Comparison of ENCODE assay signal across 12 mouse cellular contexts in the genomic region with DNA sequence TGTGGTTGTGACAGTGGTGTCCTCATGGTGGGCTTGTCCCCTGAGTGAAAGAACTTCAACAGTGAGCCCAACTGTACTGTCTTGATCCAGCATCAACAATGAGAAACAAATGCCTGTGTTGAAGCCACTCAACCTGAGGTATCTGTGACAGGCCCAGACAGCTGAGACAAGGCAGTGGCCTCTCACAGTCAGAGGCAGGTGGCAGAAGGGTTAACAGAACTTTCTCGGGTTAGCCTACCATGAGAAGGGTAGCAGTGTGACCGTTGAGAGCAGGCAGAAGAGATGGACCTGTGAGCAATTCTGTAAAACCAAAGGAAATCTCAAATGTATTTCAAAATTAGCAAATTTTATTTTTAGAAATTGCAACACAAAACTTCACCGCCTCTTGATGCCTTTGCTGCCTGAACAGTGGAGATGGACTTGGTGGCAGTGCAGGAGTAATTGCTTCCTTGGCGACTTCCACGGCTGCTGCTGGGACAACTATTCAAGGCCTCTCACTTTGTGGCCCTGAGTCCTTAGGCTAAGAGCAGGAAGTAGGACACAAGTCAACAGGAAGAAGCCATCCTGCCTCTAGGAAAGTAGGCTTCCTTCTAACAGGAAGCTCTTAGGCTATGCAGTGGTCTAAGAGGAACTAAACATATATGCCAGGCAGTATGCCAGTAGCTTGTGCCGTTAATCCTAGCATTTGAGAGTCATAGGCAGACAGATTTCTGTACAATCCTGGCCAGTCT.
DNase-seq lines count a peak whose midpoint lies in the region; ATAC-seq and TF ChIP-seq lines count a peak whose summit lies in the region.
"Had no signal": no experiment of that assay in that cellular context is flagged by ENCODE, and none has a peak within 500 bp of the region (broad histone marks: within the 10 kb centered on the region; RNA-seq: fewer than 3 reads in every experiment).

No protein-coding gene starts in this region.

- H3K9ac ChIP-seq in liver, postnatal 0 days (replicated peaks), result no peak overlapping the region
- H3K9ac ChIP-seq in forebrain, postnatal 0 days, result no peak overlapping the region
- H3K9ac ChIP-seq: neural tube, embryonic 12.5 days had no signal

- no peak for TF ChIP-seq EP300 in liver, postnatal 0 days (IDR thresholded peaks at IDR 0.05; ENCODE audit: low read depth)

- DNase-seq in heart, adult 8-10 months (ENCODE audit: low spot score), result peak; percentile 36
- DNase-seq in heart, embryonic 10.5 days (ENCODE audit: low spot score), result no peak
- DNase-seq in 3T3-L1 (ENCODE audit: low read depth, low spot score), result peak; percentile 37
- peak; percentile 10 for DNase-seq in brain, adult 2 months (ENCODE audit: low read depth, low spot score)
- no peak for DNase-seq in liver, postnatal 0 days
- DNase-seq in right cerebral cortex, postnatal 14 days, result no peak
- DNase-seq in forebrain, postnatal 0 days, result no peak
- DNase-seq in right cerebral cortex, postnatal 10 days (ENCODE audit: low spot score in 2 of 2), result no peak
- DNase-seq: adrenal gland, adult 8-10 months had no signal

- H3K9me3 ChIP-seq in heart, embryonic 10.5 days, result no peaks in the 10 kb centered on the region
- no peaks in the 10 kb centered on the region for H3K9me3 ChIP-seq in liver, postnatal 0 days (ENCODE audit: low read length)
- no peaks in the 10 kb centered on the region for H3K9me3 ChIP-seq in forebrain, postnatal 0 days (ENCODE audit: low read length)
- H3K9me3 ChIP-seq: neural tube, embryonic 12.5 days had no signal

- no peak overlapping the region for H3K27ac ChIP-seq in heart, embryonic 10.5 days
- peak overlapping the region; percentile 66 for H3K27ac ChIP-seq in liver, postnatal 0 days (ENCODE audit: low read depth)
- no peak overlapping the region for H3K27ac ChIP-seq in forebrain, postnatal 0 days (ENCODE audit: low read depth, low read length)
- H3K27ac ChIP-seq: forebrain, embryonic 10.5 days; hindbrain, postnatal 0 days; neural tube, embryonic 12.5 days had no signal

- H3K4me2 ChIP-seq in liver, postnatal 0 days (ENCODE audit: low read depth, low read length), result 0 out of 2 replicates have a peak overlapping the region, but pooled peaks have one; percentile 5
- no peak overlapping the region for H3K4me2 ChIP-seq in forebrain, postnatal 0 days (ENCODE audit: low read depth)
- H3K4me2 ChIP-seq: neural tube, embryonic 12.5 days had no signal

- 69% methylated on average over 6 of the region's 6 CpGs for WGBS in heart, embryonic 10.5 days
- WGBS in liver, postnatal 0 days (ENCODE audit: insufficient replicate concordance), result 28% methylated on average over 6 of the region's 6 CpGs
- WGBS in forebrain, postnatal 0 days, result 78% methylated on average over 6 of the region's 6 CpGs

- no peaks in the 10 kb centered on the region for H3K27me3 ChIP-seq in heart, embryonic 10.5 days (ENCODE audit: insufficient read depth, poor library complexity, severe bottlenecking)
- no peaks in the 10 kb centered on the region for H3K27me3 ChIP-seq in liver, postnatal 0 days (ENCODE audit: insufficient read depth, low read length)
- H3K27me3 ChIP-seq in forebrain, postnatal 0 days (ENCODE audit: insufficient read depth, low read length), result no peaks in the 10 kb centered on the region
- H3K27me3 ChIP-seq: neural tube, embryonic 12.5 days had no signal

- H3K4me1 ChIP-seq in heart, embryonic 10.5 days, result peaks cover 7% of the 10 kb centered on the region
- H3K4me1 ChIP-seq in liver, postnatal 0 days (ENCODE audit: insufficient read depth), result peaks cover 12% of the 10 kb centered on the region
- H3K4me1 ChIP-seq in forebrain, postnatal 0 days (ENCODE audit: insufficient read depth), result no peaks in the 10 kb centered on the region
- H3K4me1 ChIP-seq: neural tube, embryonic 12.5 days had no signal

- H3K4me3 ChIP-seq in heart, embryonic 10.5 days, result no peak overlapping the region
- no peak overlapping the region for H3K4me3 ChIP-seq in liver, postnatal 0 days (ENCODE audit: low read depth, low read length)
- H3K4me3 ChIP-seq in forebrain, postnatal 0 days (ENCODE audit: low read depth, low read length), result no peak overlapping the region
- H3K4me3 ChIP-seq: forebrain, embryonic 10.5 days; neural tube, embryonic 12.5 days had no signal

- no peaks in the 10 kb centered on the region for H3K36me3 ChIP-seq in heart, embryonic 10.5 days
- H3K36me3 ChIP-seq in liver, postnatal 0 days (replicated peaks; ENCODE audit: insufficient read depth, low read length), result no peaks in the 10 kb centered on the region
- H3K36me3 ChIP-seq in forebrain, postnatal 0 days (ENCODE audit: insufficient read depth), result no peaks in the 10 kb centered on the region
- H3K36me3 ChIP-seq: forebrain, embryonic 10.5 days; neural tube, embryonic 12.5 days had no signal

- no peak for TF ChIP-seq CTCF in liver, postnatal 0 days (IDR thresholded peaks at IDR 0.05; ENCODE audit: low read depth)
- no peak for TF ChIP-seq CTCF in forebrain, postnatal 0 days (IDR thresholded peaks at IDR 0.05; ENCODE audit: low read depth)

- peak; percentile 56 for ATAC-seq in liver, postnatal 0 days
- no peak for ATAC-seq in forebrain, postnatal 0 days
- ATAC-seq: hindbrain, postnatal 0 days had no signal

Comparison
In these comparisons a context has a peak if more than half of its experiments do, and no peak if none do; other contexts are left out.
1. DNase-seq: peak in heart, adult 8-10 months (single experiment), 3T3-L1 (single experiment) and brain, adult 2 months (single experiment); none in heart, embryonic 10.5 days (single experiment), liver, postnatal 0 days (single experiment), right cerebral cortex, postnatal 14 days (single experiment), forebrain, postnatal 0 days (single experiment) and right cerebral cortex, postnatal 10 days (0 of 2).